ENCODE assay signal across 7 mouse cellular contexts in the genomic region with DNA sequence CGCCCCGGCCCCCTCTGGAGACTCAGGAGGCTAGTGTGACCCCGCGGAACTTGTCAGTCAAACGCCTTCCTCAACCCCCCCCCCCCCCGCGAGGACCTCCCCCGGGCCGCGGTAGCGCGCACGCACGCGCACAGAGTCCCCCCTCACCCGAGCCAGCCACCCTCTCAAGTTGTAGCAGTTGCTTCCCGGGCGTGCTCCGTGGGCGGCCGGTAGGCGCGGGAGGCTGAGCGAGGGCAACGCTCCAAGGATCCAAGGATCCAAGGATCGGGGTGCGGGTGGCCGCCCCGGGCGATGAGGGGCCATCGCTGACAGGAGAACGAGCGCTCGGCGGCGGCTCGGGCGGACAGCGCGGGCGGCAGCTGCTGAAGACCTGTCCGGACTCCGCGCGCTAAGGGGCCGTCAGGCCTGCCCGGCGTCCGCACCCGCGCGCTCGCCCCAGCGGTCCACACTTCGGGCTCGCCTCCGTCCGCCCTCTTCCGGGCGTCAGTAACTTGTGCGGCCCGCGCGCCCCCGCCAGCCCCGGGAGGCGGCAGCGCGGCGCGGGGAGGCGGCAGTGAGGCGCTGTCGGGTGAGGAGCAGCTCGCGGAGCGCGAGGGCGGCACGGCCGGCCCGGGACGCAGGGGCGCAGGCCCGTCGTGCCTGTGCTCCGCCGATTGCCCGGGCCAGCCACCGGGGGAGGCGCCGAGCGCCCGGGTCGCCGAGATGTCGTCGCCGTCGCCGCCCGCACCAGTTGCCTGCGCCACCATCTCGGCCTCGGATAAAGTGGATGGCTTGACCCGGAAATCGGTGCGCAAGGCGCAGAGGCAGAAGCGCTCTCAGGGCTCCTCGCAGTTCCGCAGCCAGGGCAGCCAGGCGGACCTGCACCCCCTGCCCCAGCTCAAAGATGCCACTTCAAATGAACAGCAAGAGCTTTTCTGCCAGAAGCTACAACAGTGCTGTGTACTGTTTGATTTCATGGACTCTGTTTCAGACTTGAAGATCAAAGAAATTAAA.
A peak's percentile ranks its signal among the peaks of the same experiment; 100 is the strongest.
DNase-seq lines count a peak whose midpoint lies in the region; ATAC-seq lines count a peak whose summit lies in the region.
"Not testable (repeated sequence)": the region's sequence is repeated elsewhere in the genome, so short reads cannot be mapped to it uniquely, and the experiment has no call there.

No protein-coding gene starts in this region.

- not testable (repeated sequence) for H3K27me3 ChIP-seq in heart, embryonic 11.5 days (ENCODE audit: control insufficient read depth, insufficient read depth, low read length); hindbrain, embryonic 13.5 days; kidney, embryonic 14.5 days (ENCODE audit: control insufficient read depth, insufficient read depth, low read length); liver, embryonic 12.5 days (replicated peaks); neural tube, embryonic 11.5 days (ENCODE audit: control insufficient read depth, insufficient read depth, low read length)

- not testable (repeated sequence) for H3K4me2 ChIP-seq in heart, embryonic 11.5 days; hindbrain, embryonic 13.5 days; kidney, embryonic 14.5 days (replicated peaks; ENCODE audit: low read depth, low read length); liver, embryonic 12.5 days; neural tube, embryonic 11.5 days (ENCODE audit: low read depth)

- not testable (repeated sequence) for DNase-seq in neural tube, embryonic 11.5 days (ENCODE audit: low spot score)

- not testable (repeated sequence) for H3K9me3 ChIP-seq in heart, embryonic 11.5 days (replicated peaks; ENCODE audit: control insufficient read depth, low read length); hindbrain, embryonic 13.5 days; kidney, embryonic 14.5 days (ENCODE audit: control insufficient read depth, low read length); liver, embryonic 12.5 days (replicated peaks); neural tube, embryonic 11.5 days (ENCODE audit: control insufficient read depth, low read length)

- not testable (repeated sequence) for H3K4me3 ChIP-seq in heart, embryonic 11.5 days (ENCODE audit: low read depth, low read length); hindbrain, embryonic 13.5 days; kidney, embryonic 14.5 days (ENCODE audit: low read length); liver, embryonic 12.5 days; neural tube, embryonic 11.5 days (ENCODE audit: low read depth, low read length)

- not testable (repeated sequence) for H3K9ac ChIP-seq in heart, embryonic 11.5 days (ENCODE audit: low read depth, low read length); hindbrain, embryonic 13.5 days; kidney, embryonic 14.5 days (ENCODE audit: low read depth, low read length); liver, embryonic 12.5 days; neural tube, embryonic 11.5 days (ENCODE audit: low read length)

- WGBS in heart, embryonic 11.5 days (ENCODE audit: insufficient replicate concordance): 10% methylated on average over 6 of the region's 113 CpGs
- WGBS in hindbrain, embryonic 13.5 days: 3% methylated on average over 29 of the region's 113 CpGs
- WGBS in kidney, embryonic 14.5 days: 10% methylated on average over 3 of the region's 113 CpGs
- WGBS in liver, embryonic 12.5 days (ENCODE audit: insufficient replicate concordance): 6% methylated on average over 28 of the region's 113 CpGs
- 3% methylated on average over 18 of the region's 113 CpGs for WGBS in neural tube, embryonic 11.5 days

- ATAC-seq in erythroid progenitor cell, adult 5-6 weeks (replicated peaks; ENCODE audit: low FRiP score, poor library complexity, severe bottlenecking): peak; percentile 54; the same call in 1 of the 2 replicates
- peak; percentile 93 for ATAC-seq in heart, embryonic 11.5 days (replicated peaks; ENCODE audit: insufficient number of reproducible peaks, low FRiP score, low TSS enrichment)
- ATAC-seq in hindbrain, embryonic 13.5 days (ENCODE audit: low FRiP score): peak; percentile 91
- ATAC-seq in kidney, embryonic 14.5 days (ENCODE audit: low FRiP score, low TSS enrichment): peak; percentile 99
- peak; percentile 83 for ATAC-seq in liver, embryonic 12.5 days
- peak; percentile 38; the same call in 1 of the 2 replicates for ATAC-seq in megakaryocyte, adult 5-6 weeks (ENCODE audit: poor library complexity, severe bottlenecking)
- ATAC-seq in neural tube, embryonic 11.5 days (ENCODE audit: insufficient read depth, low FRiP score, low TSS enrichment): peak; percentile 92

- H3K27ac ChIP-seq in heart, embryonic 11.5 days (ENCODE audit: low read depth, low read length); hindbrain, embryonic 13.5 days; kidney, embryonic 14.5 days (ENCODE audit: low read depth, low read length); liver, embryonic 12.5 days; neural tube, embryonic 11.5 days (ENCODE audit: low read depth, low read length): not testable (repeated sequence)

- not testable (repeated sequence) for H3K36me3 ChIP-seq in heart, embryonic 11.5 days (ENCODE audit: control insufficient read depth, insufficient read depth, low read length); hindbrain, embryonic 13.5 days; kidney, embryonic 14.5 days (ENCODE audit: control insufficient read depth, insufficient read depth, low read length); liver, embryonic 12.5 days; neural tube, embryonic 11.5 days (ENCODE audit: control insufficient read depth, insufficient read depth, low read length)

- H3K4me1 ChIP-seq in heart, embryonic 11.5 days (ENCODE audit: control insufficient read depth, insufficient read depth, low read length); hindbrain, embryonic 13.5 days (replicated peaks); kidney, embryonic 14.5 days (ENCODE audit: control insufficient read depth, insufficient read depth, low read length); liver, embryonic 12.5 days; neural tube, embryonic 11.5 days (ENCODE audit: control insufficient read depth, insufficient read depth, low read length): not testable (repeated sequence)

Comparison
In these comparisons a context has a peak if more than half of its experiments do, and no peak if none do; other contexts are left out.
1. ATAC-seq: peak in every context shown above with its lines; median percentile 99 in kidney, embryonic 14.5 days; 93 in heart, embryonic 11.5 days; 92 in neural tube, embryonic 11.5 days; 91 in hindbrain, embryonic 13.5 days; 83 in liver, embryonic 12.5 days; 54 in erythroid progenitor cell, adult 5-6 weeks; 38 in megakaryocyte, adult 5-6 weeks.